In genomic region chr3:75517631-75518250, GRCm38 (mm10) we compare ENCODE assay signal across 8 mouse cellular contexts. TPM values are rescaled to one million over a fixed set of nuclear protein-coding genes. Genes with fewer than 3 reads are reported as not detected.
DNase-seq lines count a peak whose midpoint lies in the region; ATAC-seq and TF ChIP-seq lines count a peak whose summit lies in the region.

No protein-coding gene starts in this region.

- DNase-seq in midbrain, embryonic 11.5 days (ENCODE audit: low spot score, missing footprints): peak; percentile 86
- DNase-seq in embryonic facial prominence, embryonic 11.5 days (ENCODE audit: low spot score): peak; percentile 71
- DNase-seq in left cerebral cortex, postnatal 36 days (ENCODE audit: low spot score in 2 of 2): peak; percentile 15 to 38
- DNase-seq in natural killer cell, adult 2 months (ENCODE audit: low spot score in 2 of 2): peak; percentile 45 to 60
- peak; percentile 7 to 16 for DNase-seq in urinary bladder, postnatal 36 days (ENCODE audit: low spot score in 2 of 2)

- no peak overlapping the region for H3K27ac ChIP-seq in midbrain, embryonic 11.5 days (ENCODE audit: low read depth, low read length)
- no peak overlapping the region for H3K27ac ChIP-seq in midbrain, embryonic 13.5 days
- no peak overlapping the region for H3K27ac ChIP-seq in embryonic facial prominence, embryonic 11.5 days (replicated peaks; ENCODE audit: low read depth, low read length)
- H3K27ac ChIP-seq in intestine, postnatal 0 days (ENCODE audit: low read depth, low read length): no peak overlapping the region

- no peak overlapping the region for H3K9ac ChIP-seq in midbrain, embryonic 11.5 days (ENCODE audit: low read length)
- H3K9ac ChIP-seq in midbrain, embryonic 13.5 days (replicated peaks): no peak overlapping the region
- no peak overlapping the region for H3K9ac ChIP-seq in embryonic facial prominence, embryonic 11.5 days (replicated peaks; ENCODE audit: low read length)
- no peak overlapping the region for H3K9ac ChIP-seq in intestine, postnatal 0 days (ENCODE audit: low read depth, low read length)

- H3K27me3 ChIP-seq in midbrain, embryonic 11.5 days (ENCODE audit: control insufficient read depth, insufficient read depth, low read length): no peaks in the 10 kb centered on the region
- H3K27me3 ChIP-seq in midbrain, embryonic 13.5 days: no peaks in the 10 kb centered on the region
- H3K27me3 ChIP-seq in embryonic facial prominence, embryonic 11.5 days (ENCODE audit: control insufficient read depth, insufficient read depth, low read length): no peaks in the 10 kb centered on the region
- no peaks in the 10 kb centered on the region for H3K27me3 ChIP-seq in intestine, postnatal 0 days (replicated peaks; ENCODE audit: control insufficient read depth, insufficient read depth, low read length)

- no peak overlapping the region for H3K4me2 ChIP-seq in midbrain, embryonic 11.5 days
- H3K4me2 ChIP-seq in midbrain, embryonic 13.5 days (replicated peaks): no peak overlapping the region
- H3K4me2 ChIP-seq in embryonic facial prominence, embryonic 11.5 days (ENCODE audit: low read depth, low read length): no peak overlapping the region
- H3K4me2 ChIP-seq in intestine, postnatal 0 days (replicated peaks; ENCODE audit: low read depth): no peak overlapping the region

- peak; percentile 62; the same call in 1 of the 2 replicates for ATAC-seq in midbrain, embryonic 11.5 days (ENCODE audit: low FRiP score)
- ATAC-seq in midbrain, embryonic 13.5 days: no peak
- peak; percentile 87 for ATAC-seq in activated CD4-positive, CD25-positive, alpha-beta regulatory T cell, adult 4 months
- no peak for ATAC-seq in embryonic facial prominence, embryonic 11.5 days (replicated peaks; ENCODE audit: insufficient number of reproducible peaks, low FRiP score, low TSS enrichment, low read depth)
- no peak for ATAC-seq in intestine, postnatal 0 days

- peak; percentile 74 for TF ChIP-seq CTCF in intestine, postnatal 0 days (IDR thresholded peaks at IDR 0.05; ENCODE audit: low read depth)

- 76% methylated on average over 7 of the region's 7 CpGs for WGBS in midbrain, embryonic 11.5 days
- WGBS in midbrain, embryonic 13.5 days: 79% methylated on average over 7 of the region's 7 CpGs
- 46% methylated on average over 7 of the region's 7 CpGs for WGBS in embryonic facial prominence, embryonic 11.5 days
- WGBS in intestine, postnatal 0 days: 77% methylated on average over 7 of the region's 7 CpGs

- H3K4me3 ChIP-seq in midbrain, embryonic 11.5 days (ENCODE audit: low read depth, low read length): no peak overlapping the region
- no peak overlapping the region for H3K4me3 ChIP-seq in midbrain, embryonic 13.5 days (replicated peaks)
- no peak overlapping the region for H3K4me3 ChIP-seq in embryonic facial prominence, embryonic 11.5 days (ENCODE audit: low read depth, low read length)
- no peak overlapping the region for H3K4me3 ChIP-seq in intestine, postnatal 0 days (ENCODE audit: low read depth, low read length)

- no peaks in the 10 kb centered on the region for H3K4me1 ChIP-seq in midbrain, embryonic 11.5 days (ENCODE audit: control insufficient read depth, insufficient read depth, low read length)
- no peaks in the 10 kb centered on the region for H3K4me1 ChIP-seq in midbrain, embryonic 13.5 days (replicated peaks)
- no peaks in the 10 kb centered on the region for H3K4me1 ChIP-seq in embryonic facial prominence, embryonic 11.5 days (ENCODE audit: control insufficient read depth, insufficient read depth, low read length)
- H3K4me1 ChIP-seq in intestine, postnatal 0 days (replicated peaks; ENCODE audit: control insufficient read depth, insufficient read depth, low read length): 0 out of 2 replicates have a peak, but pooled peaks cover under 1% of the 10 kb centered on the region

- H3K36me3 ChIP-seq in midbrain, embryonic 11.5 days (ENCODE audit: control insufficient read depth, insufficient read depth, low read length): peaks cover 2% of the 10 kb centered on the region; the same call in 1 of the 2 replicates
- peaks cover 18% of the 10 kb centered on the region for H3K36me3 ChIP-seq in midbrain, embryonic 13.5 days
- no peaks in the 10 kb centered on the region for H3K36me3 ChIP-seq in embryonic facial prominence, embryonic 11.5 days (replicated peaks; ENCODE audit: control insufficient read depth, insufficient read depth, low read depth, low read length)
- H3K36me3 ChIP-seq in intestine, postnatal 0 days (ENCODE audit: control insufficient read depth, insufficient read depth): peaks cover 22% of the 10 kb centered on the region; the same call in 1 of the 2 replicates

- intact Hi-C loops in left cerebral cortex, postnatal 36 days (cut with DNase I): loop anchor here (2.0 kb wide), 1 partner anchor 299 kb away; no protein-coding TSS in a partner anchor

- no peaks in the 10 kb centered on the region for H3K9me3 ChIP-seq in midbrain, embryonic 11.5 days (ENCODE audit: control insufficient read depth, low read length)
- no peaks in the 10 kb centered on the region for H3K9me3 ChIP-seq in midbrain, embryonic 13.5 days
- H3K9me3 ChIP-seq in embryonic facial prominence, embryonic 11.5 days (replicated peaks; ENCODE audit: control insufficient read depth, low read length): no peaks in the 10 kb centered on the region
- H3K9me3 ChIP-seq in intestine, postnatal 0 days (ENCODE audit: control insufficient read depth): no peaks in the 10 kb centered on the region

RNA-seq across cellular contexts. Expression of gene Wdr49, which starts 35.8 kb away (rescaled TPM):
- 0.05 TPM in 1 of 2 replicates, not detected in the other for polyA plus RNA-seq in midbrain, embryonic 11.5 days (2014; fragmentation: Nextera tagmentation; extraction: Ambion mirVana)
- not detected in 2 replicates for polyA plus RNA-seq in midbrain, embryonic 13.5 days (2015; fragmentation: Nextera tagmentation; extraction: Ambion mirVana)
- not detected for polyA plus RNA-seq in activated CD4-positive, CD25-positive, alpha-beta regulatory T cell, adult 4 months (2017; shearing (Covaris generic))
- polyA plus RNA-seq in embryonic facial prominence, embryonic 11.5 days (2014; fragmentation: Nextera tagmentation; extraction: Ambion mirVana): not detected in 2 replicates
- not detected in 2 replicates for polyA plus RNA-seq in intestine, postnatal 0 days (2015; fragmentation: Nextera tagmentation; extraction: Ambion mirVana)
- under 1 TPM in 1 of 2 experiments, not detected in 1; 0.22 TPM for total RNA-seq in left cerebral cortex, postnatal 36 days (2021)

RNA-seq across cellular contexts. Expression of gene Pdcd10, which starts 38.9 kb away (rescaled TPM):
- 95.7 and 101 TPM in 2 replicates for polyA plus RNA-seq in midbrain, embryonic 11.5 days (2014; fragmentation: Nextera tagmentation; extraction: Ambion mirVana)
- 80.7 and 82.1 TPM in 2 replicates for polyA plus RNA-seq in midbrain, embryonic 13.5 days (2015; fragmentation: Nextera tagmentation; extraction: Ambion mirVana)
- 100 to 1,000 TPM; 209 to 283 TPM for polyA plus RNA-seq in activated CD4-positive, CD25-positive, alpha-beta regulatory T cell, adult 4 months (2017; shearing (Covaris generic))
- polyA plus RNA-seq in embryonic facial prominence, embryonic 11.5 days (2014; fragmentation: Nextera tagmentation; extraction: Ambion mirVana): 109 TPM in 2 replicates
- 107 and 108 TPM in 2 replicates for polyA plus RNA-seq in intestine, postnatal 0 days (2015; fragmentation: Nextera tagmentation; extraction: Ambion mirVana)
- total RNA-seq in left cerebral cortex, postnatal 36 days (2021): 10 to 100 TPM; 52.7 to 57.5 TPM

RNA-seq across cellular contexts. Expression of gene Serpini1, which starts 39.6 kb away (rescaled TPM):
- polyA plus RNA-seq in midbrain, embryonic 11.5 days (2014; fragmentation: Nextera tagmentation; extraction: Ambion mirVana): 30.2 and 34.2 TPM in 2 replicates
- 90.2 and 94.9 TPM in 2 replicates for polyA plus RNA-seq in midbrain, embryonic 13.5 days (2015; fragmentation: Nextera tagmentation; extraction: Ambion mirVana)
- 10 to 100 TPM; 18.1 to 22.8 TPM for polyA plus RNA-seq in activated CD4-positive, CD25-positive, alpha-beta regulatory T cell, adult 4 months (2017; shearing (Covaris generic))
- 15.7 and 16.1 TPM in 2 replicates for polyA plus RNA-seq in embryonic facial prominence, embryonic 11.5 days (2014; fragmentation: Nextera tagmentation; extraction: Ambion mirVana)
- polyA plus RNA-seq in intestine, postnatal 0 days (2015; fragmentation: Nextera tagmentation; extraction: Ambion mirVana): 8.7 and 9.5 TPM in 2 replicates
- 100 to 1,000 TPM; 250 to 264 TPM for total RNA-seq in left cerebral cortex, postnatal 36 days (2021)

Comparison
In these comparisons a context has a peak if more than half of its experiments do, and no peak if none do; other contexts are left out.
1. ATAC-seq: peak in midbrain, embryonic 11.5 days (single experiment) and activated CD4-positive, CD25-positive, alpha-beta regulatory T cell, adult 4 months (single experiment); none in midbrain, embryonic 13.5 days (single experiment), embryonic facial prominence, embryonic 11.5 days (single experiment) and intestine, postnatal 0 days (single experiment).
2. DNase-seq: peak in every context shown above with its lines; median percentile 86 in midbrain, embryonic 11.5 days; 71 in embryonic facial prominence, embryonic 11.5 days; 52 in natural killer cell, adult 2 months; 26 in left cerebral cortex, postnatal 36 days; 12 in urinary bladder, postnatal 36 days.